Mouse (Mus musculus): ENCODE results near the gene Oit1. TPM values are rescaled to one million over a fixed set of nuclear protein-coding genes. Genes with fewer than 3 reads are reported as not detected.

The Oit1 gene
- total RNA-seq, 2 experiments from 2014 or later = not detected

DNA sequence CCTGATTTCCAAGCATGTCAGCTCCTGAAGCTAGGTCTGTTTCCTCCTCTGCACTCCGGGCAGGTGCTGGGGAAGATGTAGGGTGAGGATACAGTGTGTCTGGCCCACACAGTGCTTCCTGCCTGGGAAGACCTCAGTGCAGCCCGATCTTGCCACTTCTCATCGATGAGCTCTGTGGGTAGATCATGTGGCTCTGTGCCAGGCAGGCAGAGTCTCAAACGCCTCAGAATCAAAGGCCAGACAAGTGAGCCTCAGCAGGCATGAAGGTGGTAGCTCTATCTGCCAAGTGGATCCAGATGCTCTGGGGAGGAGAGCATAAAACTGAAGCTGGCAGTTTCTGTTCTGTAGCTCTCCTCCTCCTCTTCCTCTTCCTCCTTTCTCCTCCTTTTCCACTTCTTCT, 38.3 kb downstream of the Oit1 start:
- no peak for ATAC-seq (replicated peaks; ENCODE audit: poor library complexity)

DNA sequence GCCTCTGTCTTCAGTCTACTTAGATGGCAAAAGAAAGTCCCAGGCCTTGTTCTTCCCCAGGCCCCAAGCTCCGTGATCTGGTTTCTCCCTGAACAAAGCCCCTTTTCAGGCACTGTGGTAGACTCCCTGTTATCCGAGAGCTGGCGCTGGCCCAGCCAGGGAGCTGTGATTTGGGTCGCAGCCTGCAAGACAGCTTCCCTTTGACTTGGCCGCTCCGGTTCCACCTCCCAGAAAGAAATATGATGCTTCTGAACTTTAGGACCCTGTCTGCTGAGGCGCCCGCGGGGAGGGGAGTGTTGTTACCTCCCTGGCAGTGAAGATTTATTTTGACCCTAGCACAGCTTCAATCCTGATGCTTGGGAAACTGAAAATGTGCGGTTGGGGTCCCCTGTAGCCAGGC, 42.6 kb downstream of the Oit1 start:
- ATAC-seq (replicated peaks; ENCODE audit: poor library complexity) = no peak

DNA sequence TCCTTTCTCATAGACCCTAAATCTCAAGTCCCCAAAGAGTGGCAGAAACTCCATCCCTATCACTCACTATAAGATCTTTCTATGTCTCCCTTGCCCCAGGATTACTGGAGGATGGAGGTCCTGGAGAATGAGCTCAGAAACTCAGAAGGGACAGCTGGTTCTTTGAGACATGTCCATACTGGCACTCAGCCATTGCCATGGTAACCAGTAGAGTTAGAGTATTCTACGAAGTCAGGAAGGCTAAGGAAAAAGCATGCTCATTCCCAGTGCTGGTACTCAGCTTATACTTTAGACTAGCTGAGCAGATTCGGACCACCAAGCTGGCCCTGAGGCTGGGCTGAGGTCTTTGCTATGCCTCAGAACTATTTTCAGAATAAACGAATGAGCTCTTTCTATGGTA, 44.0 kb downstream of the Oit1 start:
- ATAC-seq (replicated peaks; ENCODE audit: poor library complexity) = no peak

GRCm38 (mm10) chr14:8332314-8333252, 46.0 kb downstream of the Oit1 start:
- no peak for ATAC-seq (replicated peaks; ENCODE audit: poor library complexity)

DNA sequence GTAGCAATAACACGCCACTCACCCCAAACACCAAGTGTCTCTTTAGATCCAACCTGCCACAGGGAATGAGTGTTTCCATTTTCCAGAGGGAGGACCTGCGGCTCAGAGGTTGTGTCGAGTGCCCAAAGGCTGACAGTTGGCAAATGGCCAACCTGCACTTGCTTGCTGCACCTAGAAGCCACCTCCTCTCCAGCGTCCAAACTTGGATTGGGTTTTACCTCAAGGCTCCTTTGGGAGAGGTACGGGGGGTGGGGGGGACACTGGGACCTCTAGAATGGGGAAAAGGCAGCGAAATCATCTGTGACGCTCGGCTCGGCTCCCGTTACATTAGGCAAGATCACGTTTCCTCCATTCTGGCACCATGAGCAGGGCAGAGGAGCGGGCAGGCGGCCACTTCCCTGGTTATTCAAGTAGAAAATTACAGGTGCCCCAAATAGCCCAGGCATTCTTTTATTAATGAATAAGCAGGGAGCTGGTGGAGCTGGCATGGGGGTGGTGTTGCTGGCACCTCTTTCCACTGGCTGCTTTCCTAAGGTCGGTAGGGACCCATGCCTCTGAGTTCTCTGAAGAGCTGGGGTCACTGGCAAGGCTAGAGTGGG, 47.1 kb downstream of the Oit1 start:
- ATAC-seq (replicated peaks; ENCODE audit: poor library complexity) = no peak

DNA sequence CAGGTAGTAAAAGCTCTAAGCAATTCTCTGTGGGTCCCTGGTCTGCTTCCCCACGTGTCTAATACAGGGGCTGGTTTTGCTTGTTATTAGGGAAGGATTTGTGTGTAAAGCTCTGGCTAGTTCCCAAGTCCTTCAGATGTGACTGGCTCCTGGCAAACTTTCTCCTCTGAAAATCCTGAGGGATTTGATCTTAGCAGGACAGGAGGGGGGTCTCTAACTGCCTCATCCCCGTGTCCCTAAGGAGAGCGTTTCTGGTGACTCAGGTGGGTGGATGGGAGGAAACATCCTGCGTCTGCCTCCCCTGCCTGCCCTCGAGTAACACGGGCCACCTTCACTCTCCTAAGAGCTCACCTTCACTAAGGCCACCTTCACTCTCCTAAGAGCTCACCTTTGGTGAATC, 48.2 kb downstream of the Oit1 start:
- no peak for ATAC-seq (replicated peaks; ENCODE audit: poor library complexity)

GRCm38 (mm10) chr14:8329552-8329951, 49.0 kb downstream of the Oit1 start:
- ATAC-seq (replicated peaks; ENCODE audit: poor library complexity) = no peak

DNA sequence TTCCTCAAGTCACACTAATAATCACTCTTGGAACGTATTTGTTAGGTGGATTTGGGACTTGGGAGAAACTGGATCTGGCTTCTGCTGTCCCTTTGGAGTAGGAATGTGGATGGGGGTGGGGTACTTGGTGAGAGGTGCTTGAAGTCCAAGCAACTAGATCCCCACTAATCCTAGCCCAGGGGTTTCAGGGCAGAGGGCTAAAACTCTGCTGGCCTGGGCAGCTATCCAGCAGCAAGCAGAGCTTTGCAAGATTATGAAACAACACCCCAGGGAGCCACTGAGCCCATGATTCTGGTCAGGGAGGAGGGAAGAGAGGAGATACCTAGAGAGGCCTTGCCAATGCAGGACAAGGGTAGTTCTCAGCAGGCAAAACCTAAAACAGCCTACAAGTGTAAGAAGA, 51.2 kb downstream of the Oit1 start:
- no peak for ATAC-seq (replicated peaks; ENCODE audit: poor library complexity)

- no peak for ATAC-seq (replicated peaks; ENCODE audit: poor library complexity)
Observed at GRCm38 (mm10) chr14:8326961-8327360, 51.6 kb downstream of the Oit1 start.

DNA sequence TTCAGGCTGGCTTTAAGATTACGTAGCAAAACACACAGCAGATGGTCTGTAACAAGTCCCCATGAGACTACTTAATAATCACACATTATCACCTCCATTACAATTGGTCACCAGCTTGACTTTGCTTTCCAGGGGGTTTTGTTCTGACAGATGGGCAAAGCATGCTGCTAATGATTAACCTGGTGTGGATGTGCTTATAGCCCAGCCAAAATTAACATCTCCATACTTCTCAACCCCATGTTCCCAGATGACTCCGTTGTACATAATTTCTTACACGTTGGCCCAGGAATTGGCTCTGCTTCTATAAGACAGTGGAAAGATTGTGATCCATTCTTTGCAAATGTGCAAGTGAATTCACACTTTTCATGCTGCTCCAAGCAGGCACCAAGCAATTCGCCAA, 52.8 kb downstream of the Oit1 start:
- no peak for ATAC-seq (replicated peaks; ENCODE audit: poor library complexity)

DNA sequence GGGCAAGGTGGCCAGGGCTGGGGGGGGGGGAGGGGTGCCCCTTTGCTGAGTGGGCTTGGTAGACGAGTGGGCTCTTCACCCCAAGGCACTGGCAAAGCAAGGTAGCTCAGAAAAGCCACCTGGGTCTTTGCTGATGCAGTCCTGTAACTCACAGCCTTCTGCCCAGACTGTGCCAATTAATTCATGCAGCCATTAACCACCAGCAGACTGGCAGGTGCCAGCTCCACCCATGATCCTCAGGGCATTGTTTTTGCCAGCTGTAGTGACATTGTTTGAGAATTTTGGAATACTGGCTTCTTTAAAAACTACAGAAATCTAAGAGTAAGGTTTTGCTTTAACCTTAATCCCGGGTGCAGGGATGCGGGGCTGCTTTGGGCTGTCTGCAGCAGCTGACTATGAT, 58.0 kb downstream of the Oit1 start:
- no peak for ATAC-seq (replicated peaks; ENCODE audit: poor library complexity)

DNA sequence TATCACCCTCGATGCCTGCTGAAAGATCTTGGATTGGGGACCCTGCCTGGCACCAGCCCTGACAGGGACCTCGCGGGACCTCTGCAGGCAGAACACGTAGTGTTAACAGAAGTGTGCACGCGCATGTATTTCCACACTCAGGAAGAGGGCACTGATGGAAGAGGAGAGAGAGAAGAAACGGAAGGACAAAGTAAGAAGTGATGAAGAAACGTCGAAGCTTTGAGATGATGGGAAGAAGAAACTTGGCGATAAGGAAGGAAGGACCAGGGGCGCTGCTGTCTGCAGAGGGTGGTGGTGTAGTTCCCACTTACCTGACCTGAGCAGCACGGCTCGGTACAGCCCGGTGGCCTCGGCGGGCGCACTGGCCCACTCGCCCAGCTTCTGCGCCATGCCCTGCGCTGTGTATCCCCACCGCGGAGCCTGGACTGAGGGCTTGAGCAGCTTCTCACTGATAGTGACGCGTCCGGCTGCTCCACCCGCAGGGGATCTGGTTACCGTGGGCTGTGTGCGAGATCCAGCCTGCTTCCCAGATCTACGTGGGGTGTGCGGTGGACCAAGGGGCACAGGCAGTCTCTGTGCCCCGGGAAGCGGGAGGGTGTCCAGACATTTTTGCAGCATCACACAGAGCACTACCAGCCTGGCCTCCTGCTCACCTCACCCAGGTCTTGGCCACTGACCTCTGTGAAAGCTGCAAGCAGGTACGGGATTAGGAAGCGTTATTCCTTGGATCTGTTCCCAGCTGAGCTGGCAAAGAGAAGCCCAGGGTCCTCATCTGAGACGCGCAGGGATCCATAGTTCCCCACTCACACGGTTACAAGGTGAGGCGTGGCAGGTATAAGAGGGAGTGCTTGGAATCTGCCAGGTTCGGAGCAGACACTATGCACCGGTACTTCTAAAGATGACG, 61.1 kb downstream of the Oit1 start, which contains the start of gene Fam107a:
Gene Fam107a (minus strand): TSS at position 830 of the 904 bp plus-strand sequence.
- no peak for ATAC-seq (replicated peaks; ENCODE audit: poor library complexity)

- no peak for ATAC-seq (replicated peaks; ENCODE audit: poor library complexity)
Observed at GRCm38 (mm10) chr14:8316366-8317193, 62.0 kb downstream of the Oit1 start.

DNA sequence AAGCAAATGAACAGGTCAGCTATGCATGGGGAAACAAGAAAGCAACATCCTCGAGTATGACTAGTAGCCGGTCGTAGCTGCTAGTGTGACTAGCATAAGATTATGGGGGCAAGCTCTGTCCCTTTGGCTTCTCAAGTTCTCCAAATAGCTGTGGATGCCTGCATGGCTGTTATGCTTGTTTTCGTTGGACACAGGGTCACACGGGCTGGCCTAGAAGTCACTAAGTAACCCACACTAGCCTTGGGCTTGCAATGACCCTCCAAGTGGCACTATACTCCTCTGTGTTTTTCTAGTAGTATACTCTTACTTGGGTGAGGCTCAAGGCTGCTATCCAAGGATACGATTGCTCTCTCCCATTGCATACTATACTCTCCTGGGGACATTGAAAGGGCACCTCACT, 63.4 kb downstream of the Oit1 start:
- ATAC-seq (replicated peaks; ENCODE audit: poor library complexity) = no peak

DNA sequence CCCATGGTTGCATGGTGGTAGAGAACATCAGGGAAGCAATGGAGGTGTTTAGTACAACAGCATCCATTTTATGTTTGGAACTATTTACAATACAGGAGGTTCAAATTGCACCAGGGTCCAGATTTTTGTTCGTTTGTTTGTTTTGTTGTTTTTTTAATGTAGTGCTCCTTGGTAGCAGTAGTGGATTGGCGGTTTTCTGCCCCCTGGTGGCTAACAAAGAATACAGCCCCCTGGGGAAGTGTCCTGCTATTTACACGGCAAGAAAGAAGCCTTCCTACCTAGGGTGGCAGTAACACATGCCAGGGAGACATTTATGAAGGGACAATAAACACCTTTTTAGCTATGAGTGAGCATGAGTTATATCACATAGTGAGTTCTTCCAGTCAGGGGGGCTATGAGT, 64.0 kb downstream of the Oit1 start:
- ATAC-seq (replicated peaks; ENCODE audit: poor library complexity) = peak; percentile 76

DNA sequence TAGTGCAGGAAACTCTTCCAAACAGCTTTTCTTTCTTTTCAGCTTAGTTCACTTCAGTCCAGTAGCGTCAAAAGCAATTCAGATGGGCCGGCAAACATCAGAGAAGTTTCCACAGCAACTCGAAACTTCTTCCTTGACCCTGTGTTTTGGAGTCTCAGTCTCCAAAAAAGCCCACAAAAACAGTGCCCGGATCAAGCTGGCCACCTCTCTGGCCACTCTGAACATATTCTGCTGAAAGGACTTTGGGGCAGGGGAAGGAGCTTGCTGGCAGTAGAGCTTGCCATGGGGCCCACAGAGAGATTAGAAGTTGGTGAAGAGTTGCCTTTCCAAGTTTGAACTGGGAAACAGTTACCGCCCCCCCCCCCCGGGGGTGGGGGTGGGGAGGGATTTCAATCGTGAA, 64.7 kb downstream of the Oit1 start:
- ATAC-seq (replicated peaks; ENCODE audit: poor library complexity) = no peak

DNA sequence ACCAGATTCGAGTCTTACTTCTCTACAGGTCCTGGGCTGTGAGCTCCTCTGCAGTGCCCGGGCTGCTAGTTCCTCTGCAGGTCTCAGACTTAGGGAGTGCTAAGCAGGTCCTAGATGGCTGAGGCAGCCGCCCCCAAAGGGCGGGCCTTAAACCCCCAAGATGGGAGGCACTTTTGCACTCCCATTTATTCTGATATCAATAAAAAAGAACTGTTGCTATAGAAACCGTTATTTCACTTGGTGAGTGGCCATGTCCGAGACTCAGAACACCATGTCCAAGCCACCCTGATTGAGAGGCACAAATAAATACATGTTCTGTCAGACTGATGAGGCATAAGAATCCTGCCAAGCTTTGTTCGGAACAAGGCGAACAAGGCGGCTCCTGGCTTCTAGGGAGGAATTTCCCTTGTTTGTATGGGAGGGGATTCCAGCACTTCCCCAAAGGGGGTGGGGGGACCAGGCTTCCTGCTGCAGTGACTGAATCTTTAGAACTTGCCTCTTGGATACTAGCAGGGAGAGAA, 68.9 kb downstream of the Oit1 start:
- no peak for ATAC-seq (replicated peaks; ENCODE audit: poor library complexity)

GRCm38 (mm10) chr14:8308650-8309049, 69.9 kb downstream of the Oit1 start:
- no peak for ATAC-seq (replicated peaks; ENCODE audit: poor library complexity)

- ATAC-seq (replicated peaks; ENCODE audit: poor library complexity) = no peak
Observed at GRCm38 (mm10) chr14:8306884-8307283, 71.7 kb downstream of the Oit1 start.

DNA sequence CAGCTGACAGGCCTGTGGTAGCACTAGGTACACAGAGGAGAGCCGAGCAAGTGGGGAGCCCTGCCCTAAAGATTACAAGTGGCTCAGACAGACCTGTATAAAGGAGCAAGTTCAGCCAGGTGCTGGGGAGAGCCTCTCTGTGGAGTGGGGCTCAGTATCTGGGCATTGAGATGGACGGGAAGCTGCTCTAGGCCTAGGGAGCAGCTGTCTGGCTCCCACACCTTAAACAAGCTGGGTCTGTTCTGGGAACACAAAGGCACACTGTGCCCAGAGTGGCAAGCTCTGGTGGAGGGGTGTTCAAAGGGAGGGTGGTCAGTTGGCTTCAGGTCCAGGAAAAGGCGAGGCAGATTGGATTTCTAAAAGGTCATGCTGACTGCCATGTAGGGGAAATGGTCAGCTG, 73.5 kb downstream of the Oit1 start:
- no peak for ATAC-seq (replicated peaks; ENCODE audit: poor library complexity)

All from megakaryocyte progenitor cell, adult 5-6 weeks (primary cell).